Mouse (Mus musculus) urinary bladder, adult 2 months (tissue): ENCODE measurements around the gene Duxbl3. TPM values are rescaled to one million over a fixed set of nuclear protein-coding genes. Genes with fewer than 3 reads are reported as not detected.
"Not testable (repeated sequence)": the region's sequence is repeated elsewhere in the genome, so short reads cannot be mapped to it uniquely, and the experiment has no call there.

ENCODE experiments used
- DNase-seq: peaks from one replicate; pipeline ENCODE4 v3.0.0; 2022; ENCODE audit warnings: low spot score
- polyA plus RNA-seq: library from polyadenylated mRNA; depleted of rRNA; stranded (reverse); fragments of >200 nt; gene quantifications from 2 replicates; pipeline ENCODE4 v1.2.3, GENCODE M21; 2012; rRNA removed

The Duxbl3 gene
- polyA plus RNA-seq = 1.4 and 1.7 TPM in 2 replicates

GRCm38 (mm10) chr14:26257756-26258617 is at the start of gene Duxbl3:
Duxbl3 (plus strand) TSS chr14:26257962.
- not testable (repeated sequence) for DNase-seq

GRCm38 (mm10) chr14:26216233-26217000 is 41.3 kb upstream of the Duxbl3 start:
- not testable (repeated sequence) for DNase-seq

GRCm38 (mm10) chr14:26237183-26237582 is 20.6 kb upstream of the Duxbl3 start:
- DNase-seq = not testable (repeated sequence)

- DNase-seq = not testable (repeated sequence)
Measured at GRCm38 (mm10) chr14:26258729-26259128, 967 bp downstream of the Duxbl3 start.

GRCm38 (mm10) chr14:26286737-26287136 is 29.0 kb downstream of the Duxbl3 start:
- DNase-seq = not testable (repeated sequence)

- DNase-seq = no peak
Measured at GRCm38 (mm10) chr14:26293859-26294258, 36.1 kb downstream of the Duxbl3 start.

GRCm38 (mm10) chr14:26297055-26297454 is 39.3 kb downstream of the Duxbl3 start:
- DNase-seq = no peak

GRCm38 (mm10) chr14:26297484-26297883 is 39.7 kb downstream of the Duxbl3 start:
- no peak for DNase-seq

GRCm38 (mm10) chr14:26303111-26303510 is 45.3 kb downstream of the Duxbl3 start:
- DNase-seq = no peak

- no peak for DNase-seq
Measured at GRCm38 (mm10) chr14:26306032-26306431, 48.3 kb downstream of the Duxbl3 start.

- no peak for DNase-seq
Measured at GRCm38 (mm10) chr14:26308813-26309212, 51.1 kb downstream of the Duxbl3 start.

- no peak for DNase-seq
Measured at GRCm38 (mm10) chr14:26309511-26309910, 51.7 kb downstream of the Duxbl3 start.

GRCm38 (mm10) chr14:26316246-26316730 is 58.5 kb downstream of the Duxbl3 start:
- DNase-seq = no peak

Other genes starting within 250 kb of the Duxbl3 start
- gene Gm9780, start 215.3 kb upstream of the Duxbl3 start, polyA plus RNA-seq = 165 and 279 TPM in 2 replicates
- gene Tmem254c, start 190.6 kb upstream of the Duxbl3 start, polyA plus RNA-seq = 16.9 and 24.6 TPM in 2 replicates
- not detected in 2 replicates for gene Cphx2, start 176.4 kb upstream of the Duxbl3 start, polyA plus RNA-seq
- gene Cphx3, start 175.7 kb upstream of the Duxbl3 start, polyA plus RNA-seq = not detected in 2 replicates
- gene Duxbl2, start 139.6 kb upstream of the Duxbl3 start, polyA plus RNA-seq = 0.25 TPM in 1 of 2 replicates, not detected in the other
- 92.7 and 96.0 TPM in 2 replicates for gene Plac9b, start 75.5 kb upstream of the Duxbl3 start, polyA plus RNA-seq
- gene Tmem254b, start 50.9 kb upstream of the Duxbl3 start, polyA plus RNA-seq = 31.2 and 32.9 TPM in 2 replicates